Mouse (Mus musculus) heart, postnatal 0 days (tissue): ENCODE measurements around the gene Emilin1.

Experiments used
- CTCF ChIP-seq: IDR thresholded peaks from 2 replicates; pipeline ENCODE4 v1.5.1; 2016; ENCODE audit warnings: antibody characterized with exemption, control low read depth, low read depth
- EP300 ChIP-seq: IDR thresholded peaks from 2 replicates; pipeline ENCODE4 v1.6.1; 2016; ENCODE audit warnings: antibody characterized with exemption, low read depth

- TF ChIP-seq CTCF: no peak
- TF ChIP-seq EP300: no peak
Observed at GRCm38 (mm10) chr5:30872574-30872973, 40.6 kb upstream of the Emilin1 start.
